Mouse (Mus musculus) C2C12 (cell line): ENCODE data around the gene Rtraf. TPM values are rescaled to one million over a fixed set of nuclear protein-coding genes. Genes with fewer than 3 reads are reported as not detected.

Experiments
- H3K27me3 ChIP-seq: one replicate; pipeline ENCODE4 v1.6.1; 2011; ENCODE audit not compliant: control insufficient read depth, insufficient read depth, insufficient read length
- H3K36me3 ChIP-seq: one replicate; pipeline ENCODE4 v1.6.1; 2011; ENCODE audit not compliant: control insufficient read depth, insufficient read depth
- H3K4me3 ChIP-seq: one replicate; pipeline ENCODE4 v1.5.1; 2011; ENCODE audit warnings: mild to moderate bottlenecking, control low read depth; ENCODE audit not compliant: poor library complexity, insufficient read depth, severe bottlenecking
- H3K79me2 ChIP-seq: one replicate; pipeline ENCODE4 v1.6.1; 2011; ENCODE audit not compliant: control insufficient read depth, insufficient read depth
- H3K79me3 ChIP-seq: one replicate; pipeline ENCODE4 v1.6.1; 2011; ENCODE audit warnings: low read depth, control low read depth
- H3ac ChIP-seq: one replicate; pipeline ENCODE3; 2011; ENCODE audit warnings: low read depth; ENCODE audit not compliant: control insufficient read depth, insufficient read length
- CEBPB ChIP-seq: IDR thresholded peaks from one replicate; pipeline ENCODE4 v1.6.1; 2011; ENCODE audit warnings: low read depth, mild to moderate bottlenecking, control low read depth, moderate library complexity
- CTCF ChIP-seq: IDR thresholded peaks from one replicate; pipeline ENCODE4 v1.5.1; 2011; ENCODE audit not compliant: control insufficient read depth, insufficient read depth, insufficient read length
- FOSL1 ChIP-seq: IDR thresholded peaks from one replicate; pipeline ENCODE4 v1.8.0; 2011; ENCODE audit warnings: mild to moderate bottlenecking, low read length; ENCODE audit not compliant: poor library complexity, insufficient read depth, severe bottlenecking
- MAX ChIP-seq: IDR thresholded peaks from one replicate; pipeline ENCODE4 v1.6.1; 2011; ENCODE audit warnings: mild to moderate bottlenecking, control low read depth
- MYOD1 ChIP-seq: IDR thresholded peaks from one replicate; pipeline ENCODE4 v1.6.1; 2011; ENCODE audit warnings: low read depth; ENCODE audit not compliant: control insufficient read depth, insufficient read length
- MYOG ChIP-seq: IDR thresholded peaks from one replicate; pipeline ENCODE4 v1.6.1; 2011; ENCODE audit not compliant: control insufficient read depth, insufficient read length; ENCODE audit errors: extremely low read depth
- USF1 ChIP-seq: IDR thresholded peaks from one replicate; pipeline ENCODE4 v1.6.1; 2011; ENCODE audit warnings: low read depth, mild to moderate bottlenecking, control low read depth, moderate library complexity
- polyA plus RNA-seq: library from polyadenylated mRNA; unstranded; fragments of >200 nt; fragmentation: generic; extraction: Trizol; gene quantifications from one replicate; pipeline ENCODE4 v1.2.1, GENCODE M21; 2012; ENCODE audit warnings: missing spikeins

Rtraf gene
- polyA plus RNA-seq, 1 experiment: 115 TPM

DNA sequence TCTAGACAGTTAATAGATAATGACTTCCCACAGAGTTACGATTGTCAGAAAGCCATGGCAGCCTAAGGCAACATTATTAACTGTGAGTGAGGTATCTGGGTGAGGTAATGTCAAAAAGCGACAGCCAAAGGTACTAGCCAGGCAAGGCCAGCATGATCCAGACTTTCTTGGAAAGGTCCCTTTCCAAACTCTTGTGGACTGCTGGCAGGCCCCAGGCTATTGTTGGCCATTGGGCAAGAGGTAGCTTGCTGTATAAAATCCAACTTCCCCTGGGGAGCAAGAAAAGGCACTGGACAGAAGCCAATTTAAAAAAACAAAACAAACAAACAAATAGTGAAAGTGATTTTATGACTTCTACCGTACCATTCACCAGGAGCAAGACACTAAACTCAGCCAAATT is 16.3 kb downstream of the Rtraf start:
- Histone ChIP-seq H3K4me3 (no peak overlapping the region), H3K79me2 (no peaks in the 10 kb centered on the region), H3K79me3 (no peaks in the 10 kb centered on the region), H3K36me3 (peaks cover 14% of the 10 kb centered on the region), H3K27me3 (no peaks in the 10 kb centered on the region), H3ac (no peak overlapping the region)
- TF ChIP-seq FOSL1 (no peak), MAX (no peak), CTCF (no peak), MYOD1 (no peak), MYOG (no peak), CEBPB (no peak), USF1 (no peak)

DNA sequence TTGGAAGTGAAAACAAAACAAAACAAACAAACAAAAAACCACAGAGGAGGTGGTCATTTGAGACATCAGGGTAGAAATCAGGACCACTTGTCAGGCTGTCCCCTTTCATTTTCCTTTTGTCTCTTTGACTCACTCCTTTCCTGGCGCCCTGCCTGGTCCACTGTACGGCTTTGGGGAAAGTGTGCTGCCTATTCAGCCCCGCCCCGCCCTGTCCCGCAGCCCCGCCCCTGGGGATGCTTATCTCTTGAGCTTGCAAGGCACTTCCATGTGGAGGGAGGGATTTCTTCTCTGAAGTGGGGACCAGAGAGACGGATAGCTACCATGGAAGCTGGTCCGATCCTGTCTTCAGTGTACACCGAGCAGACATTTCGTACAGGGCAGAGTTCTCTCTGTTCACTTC is 20.0 kb downstream of the Rtraf start:
- H3K4me3 ChIP-seq: no peak overlapping the region
- TF ChIP-seq CEBPB (no peak), MYOD1 (no peak), CTCF (no peak), FOSL1 (no peak), MYOG (no peak), USF1 (no peak), MAX (no peak)
- H3K79me2 ChIP-seq: no peaks in the 10 kb centered on the region
- no peak overlapping the region for H3ac ChIP-seq
- no peaks in the 10 kb centered on the region for H3K79me3 ChIP-seq
- no peaks in the 10 kb centered on the region for H3K27me3 ChIP-seq
- H3K36me3 ChIP-seq: no peaks in the 10 kb centered on the region

DNA sequence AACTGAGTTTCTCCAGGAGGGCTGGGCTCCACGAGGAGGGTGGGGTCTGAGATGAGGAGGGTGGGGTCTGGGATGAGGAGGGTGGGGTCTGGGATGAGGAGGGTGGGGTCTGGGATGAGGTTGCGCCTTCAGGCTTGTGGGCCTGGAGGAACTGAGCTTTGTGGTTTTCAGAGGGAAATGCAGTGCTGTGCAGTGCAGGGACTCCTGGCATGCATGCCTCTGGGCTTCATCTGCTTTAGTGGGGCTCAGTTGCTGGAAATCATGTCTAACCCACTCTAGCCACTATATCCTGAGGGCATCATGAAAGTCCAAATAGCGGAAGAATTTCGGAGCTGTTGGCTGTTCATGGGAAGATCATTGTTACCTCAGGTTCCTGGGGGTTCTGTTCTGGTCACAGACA is 20.4 kb downstream of the Rtraf start:
- no peaks in the 10 kb centered on the region for H3K79me3 ChIP-seq
- no peak for TF ChIP-seq MYOG
- TF ChIP-seq USF1: no peak
- no peak for TF ChIP-seq CEBPB
- TF ChIP-seq MYOD1: no peak
- no peak for TF ChIP-seq CTCF
- no peak for TF ChIP-seq FOSL1
- TF ChIP-seq MAX: no peak
- no peaks in the 10 kb centered on the region for H3K79me2 ChIP-seq
- no peaks in the 10 kb centered on the region for H3K27me3 ChIP-seq
- no peak overlapping the region for H3K4me3 ChIP-seq
- no peak overlapping the region for H3ac ChIP-seq
- H3K36me3 ChIP-seq: no peaks in the 10 kb centered on the region

DNA sequence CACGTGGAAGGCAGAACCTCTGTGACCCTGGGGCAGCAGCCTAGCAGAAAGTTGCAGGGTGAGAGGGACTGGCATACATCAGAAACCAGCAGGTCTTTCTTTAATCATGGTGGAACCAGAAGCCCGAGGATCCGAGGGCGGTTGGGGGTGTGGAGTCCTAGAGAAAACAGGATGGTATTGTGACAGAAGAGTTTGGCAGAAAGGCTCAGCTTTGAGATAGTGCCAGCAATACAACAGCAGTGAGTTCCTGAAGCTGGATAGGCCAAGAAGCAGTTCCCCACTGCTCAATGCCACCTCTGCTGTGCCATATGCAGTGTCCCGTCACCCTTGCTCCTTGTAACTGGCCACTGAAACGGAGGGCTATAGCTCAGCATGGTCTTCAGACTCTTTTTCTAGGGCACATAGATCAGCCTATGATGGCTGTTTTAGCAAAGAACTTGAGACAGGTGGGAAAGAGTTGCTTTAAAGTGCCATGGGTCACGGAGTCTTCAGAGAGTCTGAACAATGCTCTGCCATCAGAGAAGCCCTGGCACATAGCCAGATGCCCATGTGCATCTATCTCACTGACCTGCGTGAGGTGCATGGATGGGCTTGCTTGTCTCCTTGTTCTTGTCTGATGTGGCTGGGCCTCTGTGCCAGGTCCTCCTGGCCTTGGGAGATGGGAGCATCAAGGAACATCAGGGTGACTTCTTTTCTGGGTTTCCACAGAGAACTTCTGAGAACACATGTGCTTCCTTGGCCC is 22.0 kb downstream of the Rtraf start:
- no peaks in the 10 kb centered on the region for H3K79me2 ChIP-seq
- no peak overlapping the region for H3ac ChIP-seq
- no peaks in the 10 kb centered on the region for H3K36me3 ChIP-seq
- H3K79me3 ChIP-seq: no peaks in the 10 kb centered on the region
- H3K4me3 ChIP-seq: no peak overlapping the region
- no peak for TF ChIP-seq CEBPB
- TF ChIP-seq MYOG: no peak
- no peak for TF ChIP-seq MYOD1
- no peak for TF ChIP-seq USF1
- TF ChIP-seq CTCF: no peak
- no peak for TF ChIP-seq MAX
- no peak for TF ChIP-seq FOSL1
- no peaks in the 10 kb centered on the region for H3K27me3 ChIP-seq

DNA sequence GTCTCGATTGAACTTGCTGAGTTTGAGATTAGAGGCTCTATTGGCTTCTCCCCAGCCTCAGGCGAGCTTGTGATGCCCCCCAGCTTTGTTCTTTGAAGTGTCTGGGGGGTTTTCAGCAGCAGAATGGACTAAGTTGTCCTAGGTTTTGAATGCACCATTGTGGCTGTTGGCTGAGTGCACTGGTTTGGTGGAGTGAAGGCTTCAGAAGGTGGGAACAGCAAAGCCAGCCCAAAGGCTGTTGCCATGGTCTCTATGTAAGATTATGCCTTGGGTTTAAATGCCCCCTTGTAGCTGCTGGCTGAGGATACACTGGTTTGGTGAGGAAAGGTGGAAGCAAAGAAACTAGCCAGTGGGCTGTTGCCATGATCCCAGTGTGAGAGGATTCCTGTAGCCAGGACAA is 23.1 kb downstream of the Rtraf start:
- no peaks in the 10 kb centered on the region for H3K36me3 ChIP-seq

More for the DNA sequence above, 23.1 kb downstream of the Rtraf start:
- H3K4me3 ChIP-seq: no peak overlapping the region
- no peak for TF ChIP-seq MYOD1
- no peak for TF ChIP-seq CTCF
- TF ChIP-seq CEBPB: no peak
- no peak for TF ChIP-seq FOSL1
- TF ChIP-seq USF1: no peak
- no peak for TF ChIP-seq MAX
- TF ChIP-seq MYOG: no peak
- H3K79me3 ChIP-seq: no peaks in the 10 kb centered on the region
- H3K79me2 ChIP-seq: no peaks in the 10 kb centered on the region
- H3ac ChIP-seq: no peak overlapping the region
- H3K27me3 ChIP-seq: no peaks in the 10 kb centered on the region
